Mouse (Mus musculus) testis, adult 2 months (tissue): ENCODE results near the gene 4933415F23Rik.

ENCODE experiments used
- CTCF ChIP-seq: fragments of 200-500 bp; IDR thresholded peaks from 2 replicates; pipeline ENCODE4 v1.5.1; 2012; ENCODE audit warnings: low read depth, mild to moderate bottlenecking, inconsistent platforms, low read length, moderate library complexity; ENCODE audit not compliant: control insufficient read depth, insufficient read depth, insufficient replicate concordance
- POLR2A ChIP-seq: fragments of 200-500 bp; IDR thresholded peaks from 2 replicates; pipeline ENCODE4 v1.6.1; 2012; ENCODE audit warnings: low read depth, mild to moderate bottlenecking, inconsistent platforms, low read length, moderate library complexity; ENCODE audit not compliant: control insufficient read depth

GRCm38 (mm10) chr1:23109191-23109590 is 7.1 kb upstream of the 4933415F23Rik start:
- TF ChIP-seq POLR2A (no peak), CTCF (no peak)
